Mouse (Mus musculus) heart, embryonic 11.5 days (tissue): ENCODE measurements around the gene Tmem169. TPM values are rescaled to one million over a fixed set of nuclear protein-coding genes. Genes with fewer than 3 reads are reported as not detected.

Experiments used
- ATAC-seq: fragments of 200-750 bp; cut with Nextera tagmentation; replicated peaks from 2 replicates; pipeline ENCODE4 v1.8.0; 2017; ENCODE audit warnings: moderate library complexity; ENCODE audit not compliant: insufficient number of reproducible peaks, low FRiP score, low TSS enrichment
- H3K27ac ChIP-seq: fragments of 300-500 bp; sonication (generic); 2 replicates; pipeline ENCODE4 v1.5.1; 2014; ENCODE audit warnings: mild to moderate bottlenecking, low read depth, low read length
- H3K27me3 ChIP-seq: fragments of 300-500 bp; sonication (generic); 2 replicates; pipeline ENCODE4 v1.6.1; 2014; ENCODE audit warnings: mild to moderate bottlenecking, low read length, mixed read lengths; ENCODE audit not compliant: control insufficient read depth, insufficient read depth
- H3K36me3 ChIP-seq: fragments of 300-500 bp; sonication (generic); 2 replicates; pipeline ENCODE4 v1.6.1; 2014; ENCODE audit warnings: mild to moderate bottlenecking, low read length, moderate library complexity, mixed read lengths; ENCODE audit not compliant: control insufficient read depth, insufficient read depth
- H3K4me1 ChIP-seq: fragments of 300-500 bp; sonication (generic); 2 replicates; pipeline ENCODE4 v1.6.1; 2014; ENCODE audit warnings: low read length; ENCODE audit not compliant: control insufficient read depth, insufficient read depth
- H3K4me2 ChIP-seq: fragments of 300-500 bp; sonication (generic); 2 replicates; pipeline ENCODE4 v1.6.1; 2014; ENCODE audit warnings: mild to moderate bottlenecking, moderate library complexity
- H3K4me3 ChIP-seq: fragments of 300-500 bp; sonication (generic); 2 replicates; pipeline ENCODE4 v1.5.1; 2014; ENCODE audit warnings: low read depth, low read length
- H3K9ac ChIP-seq: fragments of 300-500 bp; sonication (generic); 2 replicates; pipeline ENCODE4 v1.6.1; 2014; ENCODE audit warnings: mild to moderate bottlenecking, low read depth, low read length, moderate library complexity
- H3K9me3 ChIP-seq: fragments of 300-500 bp; sonication (generic); replicated peaks from 2 replicates; pipeline ENCODE4 v1.6.1; 2016; ENCODE audit warnings: low read length; ENCODE audit not compliant: control insufficient read depth
- WGBS: fragments of 180-500 bp; shearing (Covaris S2); extraction: QIAGEN DNeasy Blood & Tissue Kit; methylation state at CpG from one replicate; pipeline ENCODE4 v1.1.7; 2014; ENCODE audit not compliant: insufficient replicate concordance; 5-methylcytosine and 5-hydroxymethylcytosine counted together
- polyA plus RNA-seq: library from polyadenylated mRNA; unstranded; fragments of >200 nt; fragmentation: Nextera tagmentation; extraction: Ambion mirVana; gene quantifications from 2 replicates; pipeline ENCODE4 v1.2.1, GENCODE M21; 2014

Gene Tmem169
- polyA plus RNA-seq, 1 experiment from 2014 or later, result 0.74 TPM

DNA sequence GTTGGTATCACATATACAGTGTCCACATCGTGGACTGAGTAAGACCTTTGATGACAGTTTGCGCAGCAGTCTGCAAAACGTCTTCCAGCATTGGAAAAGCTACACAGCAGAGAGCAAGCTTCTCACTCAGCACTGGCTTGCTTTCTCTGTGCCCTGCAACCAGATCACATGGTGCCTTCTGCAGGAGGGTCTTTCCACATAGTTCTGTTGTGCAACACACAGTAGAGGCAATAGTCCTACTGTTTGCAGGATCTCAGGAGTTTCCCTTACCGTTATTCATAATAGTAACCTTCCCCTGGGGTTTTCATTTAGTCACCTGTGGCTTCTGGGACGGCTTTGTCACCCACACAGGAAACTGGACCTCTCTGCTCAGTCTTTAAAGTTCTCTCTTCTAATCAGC, 36.6 kb downstream of the Tmem169 start:
- no peak overlapping the region for H3K4me2 ChIP-seq
- no peak overlapping the region for H3K27ac ChIP-seq
- no peaks in the 10 kb centered on the region for H3K4me1 ChIP-seq
- H3K9ac ChIP-seq, result no peak overlapping the region
- peaks cover 5% of the 10 kb centered on the region for H3K27me3 ChIP-seq
- H3K36me3 ChIP-seq, result peaks cover 9% of the 10 kb centered on the region
- 91% methylated on average over 5 of the region's 5 CpGs for WGBS
- no peak overlapping the region for H3K4me3 ChIP-seq
- ATAC-seq, result no peak
- no peaks in the 10 kb centered on the region for H3K9me3 ChIP-seq

DNA sequence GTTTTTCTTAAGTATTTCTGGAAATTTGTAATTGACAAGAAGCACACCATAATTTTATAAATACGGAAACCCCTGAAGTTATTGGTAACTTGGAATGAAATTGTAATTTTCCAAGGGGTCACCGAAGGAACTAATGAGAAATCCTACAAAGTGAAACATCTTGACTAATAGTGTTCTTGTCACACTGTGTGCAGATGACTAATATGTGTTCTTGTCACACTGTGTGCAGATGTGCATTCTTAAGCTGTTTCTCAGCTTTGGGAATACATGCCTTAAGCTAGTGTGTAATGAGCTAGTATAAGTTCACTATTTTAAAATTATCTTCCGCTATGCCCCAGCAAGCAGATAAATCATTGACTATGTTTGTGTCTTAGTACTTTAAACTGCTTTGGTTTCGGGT, 39.1 kb downstream of the Tmem169 start:
- Histone ChIP-seq H3K4me3 (no peak overlapping the region), H3K9me3 (no peaks in the 10 kb centered on the region), H3K27me3 (peaks cover 3% of the 10 kb centered on the region), H3K4me1 (no peaks in the 10 kb centered on the region), H3K36me3 (peaks cover 9% of the 10 kb centered on the region), H3K27ac (no peak overlapping the region), H3K9ac (no peak overlapping the region), H3K4me2 (no peak overlapping the region)
- 92% methylated on average over 4 of the region's 4 CpGs for WGBS
- ATAC-seq, result no peak

GRCm38 (mm10) chr1:72326162-72326821, 42.1 kb downstream of the Tmem169 start:
- Histone ChIP-seq H3K4me1 (no peaks in the 10 kb centered on the region), H3K27me3 (no peaks in the 10 kb centered on the region), H3K36me3 (no peaks in the 10 kb centered on the region), H3K4me3 (no peak overlapping the region), H3K9me3 (no peaks in the 10 kb centered on the region), H3K4me2 (no peak overlapping the region), H3K9ac (no peak overlapping the region), H3K27ac (no peak overlapping the region)
- no peak for ATAC-seq
- WGBS, result 76% methylated on average over 11 of the region's 11 CpGs

- Histone ChIP-seq H3K9me3 (no peaks in the 10 kb centered on the region), H3K4me1 (no peaks in the 10 kb centered on the region), H3K36me3 (0 out of 2 replicates have a peak, but pooled peaks cover 3% of the 10 kb centered on the region), H3K4me2 (no peak overlapping the region), H3K27ac (no peak overlapping the region), H3K4me3 (no peak overlapping the region), H3K27me3 (no peaks in the 10 kb centered on the region), H3K9ac (no peak overlapping the region)
- no peak for ATAC-seq
- WGBS, result 91% methylated on average over 11 of the region's 11 CpGs
These were observed 50.6 kb downstream of the Tmem169 start for GRCm38 (mm10) chr1:72334807-72335206.

GRCm38 (mm10) chr1:72336780-72337179, 52.6 kb downstream of the Tmem169 start:
- WGBS, result 87% methylated on average over 8 of the region's 8 CpGs
- no peak overlapping the region for H3K27ac ChIP-seq
- ATAC-seq, result no peak
- no peak overlapping the region for H3K4me2 ChIP-seq
- no peaks in the 10 kb centered on the region for H3K9me3 ChIP-seq
- H3K4me1 ChIP-seq, result no peaks in the 10 kb centered on the region
- H3K4me3 ChIP-seq, result no peak overlapping the region
- no peaks in the 10 kb centered on the region for H3K27me3 ChIP-seq
- peaks cover 9% of the 10 kb centered on the region; the same call in 1 of the 2 replicates for H3K36me3 ChIP-seq
- H3K9ac ChIP-seq, result no peak overlapping the region

GRCm38 (mm10) chr1:72338341-72338740, 54.2 kb downstream of the Tmem169 start:
- WGBS, result 90% methylated on average over 5 of the region's 5 CpGs
- Histone ChIP-seq H3K4me1 (no peaks in the 10 kb centered on the region), H3K4me2 (no peak overlapping the region), H3K9me3 (no peaks in the 10 kb centered on the region), H3K4me3 (no peak overlapping the region), H3K27ac (no peak overlapping the region), H3K27me3 (no peaks in the 10 kb centered on the region), H3K9ac (no peak overlapping the region), H3K36me3 (peaks cover 15% of the 10 kb centered on the region)
- ATAC-seq, result no peak

GRCm38 (mm10) chr1:72347873-72348272, 63.7 kb downstream of the Tmem169 start:
- Histone ChIP-seq H3K27me3 (no peaks in the 10 kb centered on the region), H3K4me2 (no peak overlapping the region), H3K9ac (no peak overlapping the region), H3K27ac (no peak overlapping the region), H3K4me1 (no peaks in the 10 kb centered on the region), H3K36me3 (peaks cover 5% of the 10 kb centered on the region), H3K9me3 (no peaks in the 10 kb centered on the region), H3K4me3 (no peak overlapping the region)
- 78% methylated on average over 6 of the region's 6 CpGs for WGBS
- ATAC-seq, result no peak

Other genes with a start within 250 kb of the Tmem169 start
- 4.8 and 4.9 TPM in 2 replicates for gene Mreg, start 72.1 kb upstream of the Tmem169 start, polyA plus RNA-seq
- 20.2 and 20.9 TPM in 2 replicates for gene Pecr, start 55 bp upstream of the Tmem169 start, polyA plus RNA-seq
- gene Xrcc5, start 23.1 kb downstream of the Tmem169 start, polyA plus RNA-seq, result 23.7 and 24.5 TPM in 2 replicates